Mouse (Mus musculus) liver, adult 2 months (tissue): ENCODE measurements around the gene Rtca.

Experiments used
- CTCF ChIP-seq: fragments of 200-500 bp; IDR thresholded peaks from 2 replicates; pipeline ENCODE4 v1.5.1; 2011; ENCODE audit warnings: low read depth, low read length, control low read depth
- POLR2A ChIP-seq: fragments of 200-500 bp; IDR thresholded peaks from 2 replicates; pipeline ENCODE4 v1.6.1; 2011; ENCODE audit warnings: low read length, control low read depth; ENCODE audit not compliant: insufficient read depth; ENCODE audit errors: extremely low read depth

DNA sequence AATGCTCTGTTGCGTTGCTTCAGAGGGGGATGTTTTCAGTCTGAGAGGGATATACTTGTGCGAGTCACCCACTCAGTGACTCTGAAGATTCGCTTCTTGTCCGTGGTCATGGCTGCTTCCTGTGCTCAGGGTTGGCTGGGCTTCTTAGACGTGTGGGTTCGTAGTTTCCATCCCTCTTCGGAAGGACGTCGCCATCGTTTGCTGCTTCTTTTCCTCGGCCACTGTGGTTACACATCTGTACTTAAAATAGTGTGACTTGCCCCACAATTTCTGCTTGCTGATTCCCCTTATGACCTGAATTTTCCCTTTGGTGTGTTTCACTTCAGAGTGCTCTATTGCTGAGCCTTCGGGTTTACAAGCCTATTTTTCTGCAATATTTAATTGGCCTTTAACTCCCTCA is 42.3 kb downstream of the Rtca start:
- TF ChIP-seq CTCF = no peak
- TF ChIP-seq POLR2A = no peak
